9 mouse cellular contexts compared by ENCODE assay signal in genomic region chr6:54039805-54040447, GRCm38 (mm10). TPM values are rescaled to one million over a fixed set of nuclear protein-coding genes. Genes with fewer than 3 reads are reported as not detected.
DNase-seq lines count a peak whose midpoint lies in the region; ATAC-seq and TF ChIP-seq lines count a peak whose summit lies in the region.
"Had no signal": no experiment of that assay in that cellular context is flagged by ENCODE, and none has a peak within 500 bp of the region (broad histone marks: within the 10 kb centered on the region; RNA-seq: fewer than 3 reads in every experiment).

No protein-coding gene starts in this region.

- H3K9me3 ChIP-seq in heart, embryonic 10.5 days: no peaks in the 10 kb centered on the region
- H3K9me3 ChIP-seq in liver, embryonic 12.5 days (replicated peaks): no peaks in the 10 kb centered on the region
- H3K9me3 ChIP-seq in midbrain, postnatal 0 days (ENCODE audit: low read length): no peaks in the 10 kb centered on the region

- peak in 1 of 2 experiments; percentile 27 for DNase-seq in layer of hippocampus, adult 2 months (ENCODE audit: low spot score in 2 of 2)
- DNase-seq in layer of hippocampus, adult 18-20 months (ENCODE audit: low spot score in 2 of 2): no peak
- DNase-seq in embryo, embryonic 10.5 days (ENCODE audit: low spot score): peak; percentile 76
- peak; percentile 80 for DNase-seq in heart, embryonic 10.5 days (ENCODE audit: low spot score)
- peak; percentile 42 for DNase-seq in kidney, adult 9 months
- DNase-seq in midbrain, postnatal 0 days (ENCODE audit: low spot score): peak; percentile 67
- peak; percentile 37 for DNase-seq in splenic B cell, adult 2 months (ENCODE audit: low read depth, low spot score)

- no peak; the same call in 1 of the 2 replicates for TF ChIP-seq CTCF in layer of hippocampus, adult 2 months (conservative IDR thresholded peaks at IDR 0.05)
- TF ChIP-seq CTCF in midbrain, postnatal 0 days (IDR thresholded peaks at IDR 0.05): no peak

- under 1% methylated on average over 62 of the region's 62 CpGs for WGBS in heart, embryonic 10.5 days
- WGBS in liver, embryonic 12.5 days (ENCODE audit: insufficient replicate concordance): under 1% methylated on average over 62 of the region's 62 CpGs
- WGBS in midbrain, postnatal 0 days: under 1% methylated on average over 52 of the region's 62 CpGs

- H3K4me1 ChIP-seq in heart, embryonic 10.5 days: peaks cover 22% of the 10 kb centered on the region
- H3K4me1 ChIP-seq in liver, embryonic 12.5 days: peaks cover 10% of the 10 kb centered on the region; the same call in 1 of the 2 replicates
- 0 out of 2 replicates have a peak, but pooled peaks cover 12% of the 10 kb centered on the region for H3K4me1 ChIP-seq in midbrain, postnatal 0 days (ENCODE audit: insufficient read depth, low read length)

- ATAC-seq in liver, embryonic 12.5 days: peak; percentile 42
- ATAC-seq in midbrain, postnatal 0 days (ENCODE audit: low FRiP score): peak; percentile 53

- H3K4me3 ChIP-seq in layer of hippocampus, adult 2 months: peak overlapping the region; percentile 70
- H3K4me3 ChIP-seq in heart, embryonic 10.5 days: peak overlapping the region; percentile 85
- peak overlapping the region; percentile 57 for H3K4me3 ChIP-seq in liver, embryonic 12.5 days
- peak overlapping the region; percentile 77 for H3K4me3 ChIP-seq in midbrain, postnatal 0 days (ENCODE audit: low read depth, low read length)

- peaks cover 67% of the 10 kb centered on the region for H3K27me3 ChIP-seq in heart, embryonic 10.5 days (ENCODE audit: insufficient read depth, poor library complexity, severe bottlenecking)
- peaks cover 66% of the 10 kb centered on the region for H3K27me3 ChIP-seq in liver, embryonic 12.5 days (replicated peaks)
- H3K27me3 ChIP-seq in midbrain, postnatal 0 days (ENCODE audit: insufficient read depth, low read length): no peaks in the 10 kb centered on the region
- H3K27me3 ChIP-seq in splenic B cell, adult 2 months (ENCODE audit: control insufficient read depth, insufficient read depth, low read length, poor library complexity, severe bottlenecking): no peaks in the 10 kb centered on the region
- H3K27me3 ChIP-seq: CH12.LX had no signal

- H3K4me2 ChIP-seq in liver, embryonic 12.5 days: peak overlapping the region; percentile 71
- H3K4me2 ChIP-seq in midbrain, postnatal 0 days (ENCODE audit: low read depth, low read length, poor library complexity, severe bottlenecking): peak overlapping the region; percentile 93

- H3K9ac ChIP-seq in liver, embryonic 12.5 days: peak overlapping the region; percentile 55
- peak overlapping the region; percentile 75 for H3K9ac ChIP-seq in midbrain, postnatal 0 days (replicated peaks; ENCODE audit: low read length, poor library complexity, severe bottlenecking)

- no peaks in the 10 kb centered on the region for H3K36me3 ChIP-seq in heart, embryonic 10.5 days
- H3K36me3 ChIP-seq in liver, embryonic 12.5 days: no peaks in the 10 kb centered on the region
- H3K36me3 ChIP-seq in midbrain, postnatal 0 days (ENCODE audit: insufficient read depth, low read length): no peaks in the 10 kb centered on the region
- no peaks in the 10 kb centered on the region for H3K36me3 ChIP-seq in splenic B cell, adult 2 months (ENCODE audit: control insufficient read depth, insufficient read depth, low read length, poor library complexity, severe bottlenecking)

- peak overlapping the region; percentile 91 for H3K27ac ChIP-seq in layer of hippocampus, adult 2 months
- peak overlapping the region; percentile 90 for H3K27ac ChIP-seq in heart, embryonic 10.5 days
- H3K27ac ChIP-seq in liver, embryonic 12.5 days: no peak overlapping the region; the same call in 1 of the 2 replicates
- H3K27ac ChIP-seq in midbrain, postnatal 0 days (ENCODE audit: low read depth, low read length): peak overlapping the region; percentile 90

RNA-seq across cellular contexts. Expression of gene Chn2, which starts 0.6 kb away (rescaled TPM):
- total RNA-seq in layer of hippocampus, adult 2 months (2021): 10 to 100 TPM; 16.0 to 19.7 TPM
- total RNA-seq in layer of hippocampus, adult 18-20 months (2021): 10 to 100 TPM; 17.8 to 22.4 TPM
- polyA plus RNA-seq in heart, embryonic 10.5 days (2016; fragmentation: Nextera tagmentation; extraction: Ambion mirVana): 4.1 and 7.1 TPM in 2 replicates
- 4.9 and 5.9 TPM in 2 replicates for polyA plus RNA-seq in liver, embryonic 12.5 days (2016; fragmentation: Nextera tagmentation; extraction: Ambion mirVana)
- 31.8 and 36.4 TPM in 2 replicates for total RNA-seq in midbrain, postnatal 0 days (2014; rRNA removed)
- polyA plus RNA-seq in midbrain, postnatal 0 days (2015; fragmentation: Nextera tagmentation; extraction: Ambion mirVana): 18.0 and 21.4 TPM in 2 replicates
- total RNA-seq: CH12.LX had no signal

Comparison
In these comparisons a context has a peak if more than half of its experiments do, and no peak if none do; other contexts are left out.
1. DNase-seq: peak in embryo, embryonic 10.5 days (single experiment), heart, embryonic 10.5 days (single experiment), kidney, adult 9 months (single experiment), midbrain, postnatal 0 days (single experiment) and splenic B cell, adult 2 months (single experiment); none in layer of hippocampus, adult 18-20 months (0 of 2).
2. Peak in every context shown above with its lines, with median percentiles within 50 percentile points of each other: H3K4me3 ChIP-seq.